Mouse (Mus musculus): Measurements from ENCODE around the gene Nanos3. TPM values are rescaled to one million over a fixed set of nuclear protein-coding genes. Genes with fewer than 3 reads are reported as not detected.

Gene Nanos3
- total RNA-seq, 2 experiments from 2014 or later = 2.3 TPM; not detected in 1

GRCm38 (mm10) chr8:84183261-84184084, 1.5 kb downstream of the Nanos3 start:
- peak; percentile 43 to 51 for DNase-seq

- no peak for DNase-seq
Observed at GRCm38 (mm10) chr8:84182833-84183232, 2.2 kb downstream of the Nanos3 start.

- DNase-seq = peak in 1 of 2 experiments; percentile 51
Observed at GRCm38 (mm10) chr8:84180530-84181190, 4.4 kb downstream of the Nanos3 start.

- no peak for DNase-seq
Observed at GRCm38 (mm10) chr8:84179946-84180345, 5.1 kb downstream of the Nanos3 start.

- no peak for DNase-seq
Observed at GRCm38 (mm10) chr8:84178592-84178991, 6.4 kb downstream of the Nanos3 start.

- DNase-seq = no peak
Observed at GRCm38 (mm10) chr8:84177405-84177804, 7.6 kb downstream of the Nanos3 start.

GRCm38 (mm10) chr8:84176560-84176959, 8.5 kb downstream of the Nanos3 start:
- DNase-seq = no peak

- DNase-seq = no peak
Observed at GRCm38 (mm10) chr8:84173861-84174260, 11.2 kb downstream of the Nanos3 start.

- peak; percentile 48 for DNase-seq
Observed at GRCm38 (mm10) chr8:84170096-84170495, 14.9 kb downstream of the Nanos3 start.

- no peak for DNase-seq
Observed at GRCm38 (mm10) chr8:84167696-84168095, 17.3 kb downstream of the Nanos3 start.

- DNase-seq = no peak
Observed at GRCm38 (mm10) chr8:84157620-84158019, 27.4 kb downstream of the Nanos3 start.

GRCm38 (mm10) chr8:84149181-84149580, 35.8 kb downstream of the Nanos3 start:
- no peak for DNase-seq

- DNase-seq = no peak
Observed at GRCm38 (mm10) chr8:84148531-84148850, 36.5 kb downstream of the Nanos3 start.

- peak; percentile 95 for DNase-seq
Observed at GRCm38 (mm10) chr8:84147769-84148530, 37.1 kb downstream of the Nanos3 start, which contains the start of the genes Cc2d1a and 4930432K21Rik. TSS of gene Cc2d1a (minus strand) at chr8:84147936. TSS of gene 4930432K21Rik (plus strand) at chr8:84148025.

- peak in 1 of 2 experiments; percentile 50 for DNase-seq
Observed at GRCm38 (mm10) chr8:84147324-84147766, 37.7 kb downstream of the Nanos3 start.

- DNase-seq = peak in 1 of 2 experiments; percentile 40
Observed at GRCm38 (mm10) chr8:84144636-84145245, 40.3 kb downstream of the Nanos3 start.

- no peak for DNase-seq
Observed at GRCm38 (mm10) chr8:84140838-84141237, 44.2 kb downstream of the Nanos3 start.

- no peak for DNase-seq
Observed at GRCm38 (mm10) chr8:84137848-84138247, 47.2 kb downstream of the Nanos3 start.

GRCm38 (mm10) chr8:84132225-84132624, 52.8 kb downstream of the Nanos3 start:
- no peak for DNase-seq

- DNase-seq = peak in 1 of 2 experiments; percentile 37
Observed at GRCm38 (mm10) chr8:84130806-84131205, 54.2 kb downstream of the Nanos3 start.

GRCm38 (mm10) chr8:84128277-84128676, 56.7 kb downstream of the Nanos3 start:
- DNase-seq = no peak

Measured in adrenal gland, postnatal 36 days (tissue).